Mouse (Mus musculus) kidney, adult 2 months (tissue): ENCODE results near the gene Ccdc124.

Experiments used
- CTCF ChIP-seq: fragments of 200-500 bp; conservative IDR thresholded peaks from 2 replicates; pipeline ENCODE4 v1.5.1; 2011; ENCODE audit warnings: low read depth, mild to moderate bottlenecking, control low read depth, low read length, moderate library complexity, mixed read lengths; ENCODE audit not compliant: insufficient read depth, insufficient read length
- POLR2A ChIP-seq: fragments of 200-500 bp; IDR thresholded peaks from one replicate; pipeline ENCODE4 v1.6.1; 2011; ENCODE audit warnings: low read depth, low read length, control low read depth

GRCm38 (mm10) chr8:70905831-70906736 lies 32.3 kb upstream of the Ccdc124 start, which contains the start of gene Map1s:
- TF ChIP-seq POLR2A = peak; percentile 29
- TF ChIP-seq CTCF = no peak
